Mouse (Mus musculus) liver, embryonic 14.5 days (tissue): Measurements from ENCODE around the gene Lrrc36. TPM values are rescaled to one million over a fixed set of nuclear protein-coding genes. Genes with fewer than 3 reads are reported as not detected.

ENCODE experiments used
- ATAC-seq: fragments of 200-750 bp; cut with Nextera tagmentation; 2 replicates; pipeline ENCODE4 v1.8.0; 2017; ENCODE audit warnings: moderate number of reproducible peaks, mild to moderate bottlenecking, moderate library complexity; ENCODE audit not compliant: insufficient read depth
- DNase-seq, 3 experiments: peaks; one replicate each; pipeline ENCODE4 v3.0.0-alpha.2; 2012 to 2013; ENCODE audit warnings: low read depth in 3 of 3, low spot score in 3 of 3
- H3K27ac ChIP-seq: fragments of 300-500 bp; sonication (generic); 2 replicates; pipeline ENCODE4 v1.5.1; 2014; ENCODE audit warnings: moderate library complexity, mild to moderate bottlenecking, control low read depth, inconsistent platforms
- H3K27me3 ChIP-seq: fragments of 300-500 bp; sonication (generic); 2 replicates; pipeline ENCODE4 v1.6.1; 2014; ENCODE audit warnings: mild to moderate bottlenecking, low read length, moderate library complexity; ENCODE audit not compliant: control insufficient read depth, insufficient read depth
- H3K36me3 ChIP-seq: fragments of 300-500 bp; sonication (generic); replicated peaks from 2 replicates; pipeline ENCODE4 v1.6.1; 2014; ENCODE audit warnings: low read depth; ENCODE audit not compliant: control insufficient read depth, insufficient read depth
- H3K4me1 ChIP-seq, 2 experiments: fragments of 200-500 bp in 1 of 2; fragments of 300-500 bp in 1 of 2; sonication (generic) in 1 of 2; replicated peaks; 2 replicates each; pipeline ENCODE4 v1.6.1; 2012 to 2014; ENCODE audit warnings: antibody characterized with exemption in 1 of 2, inconsistent platforms in 1 of 2, low read length in 1 of 2; ENCODE audit not compliant: control insufficient read depth in 2 of 2, insufficient read depth in 2 of 2
- H3K4me2 ChIP-seq: fragments of 300-500 bp; sonication (generic); 2 replicates; pipeline ENCODE4 v1.6.1; 2014; ENCODE audit warnings: low read depth, mild to moderate bottlenecking, control low read depth, moderate library complexity
- H3K4me3 ChIP-seq, 2 experiments: fragments of 200-500 bp in 1 of 2; fragments of 300-500 bp in 1 of 2; sonication (generic) in 1 of 2; 2 replicates each; pipeline ENCODE4 v1.5.1; 2012 to 2014; ENCODE audit warnings: low read depth in 2 of 2, low read length in 2 of 2, mild to moderate bottlenecking in 2 of 2, control low read depth in 1 of 2, inconsistent platforms in 1 of 2, moderate library complexity in 1 of 2; ENCODE audit not compliant: insufficient read depth in 1 of 2
- H3K9ac ChIP-seq: fragments of 300-500 bp; sonication (generic); replicated peaks from 2 replicates; pipeline ENCODE4 v1.6.1; 2014; ENCODE audit warnings: mild to moderate bottlenecking, control low read depth, moderate library complexity
- H3K9me3 ChIP-seq: fragments of 300-500 bp; sonication (generic); 2 replicates; pipeline ENCODE4 v1.6.1; 2016; ENCODE audit warnings: low read length, mixed read lengths; ENCODE audit not compliant: control insufficient read depth
- CTCF ChIP-seq: IDR thresholded peaks from 2 replicates; pipeline ENCODE4 v1.5.1; 2016; ENCODE audit warnings: antibody characterized with exemption, low read depth, control low read depth
- EP300 ChIP-seq: IDR thresholded peaks from 2 replicates; pipeline ENCODE4 v1.6.1; 2016; ENCODE audit warnings: antibody characterized with exemption, low read depth
- WGBS: fragments of 180-500 bp; shearing (Covaris S2); extraction: QIAGEN DNeasy Blood & Tissue Kit; methylation state at CpG from one replicate; pipeline ENCODE4 v1.1.7; 2014; ENCODE audit not compliant: insufficient replicate concordance; 5-methylcytosine and 5-hydroxymethylcytosine counted together
- polyA plus RNA-seq, 2 experiments: library from polyadenylated mRNA; depleted of rRNA in 1 of 2; stranded (reverse) in 1 of 2; unstranded in 1 of 2; fragments of >200 nt; fragmentation: Nextera tagmentation in 1 of 2; extraction: Ambion mirVana in 1 of 2; gene quantifications; 2 replicates each; pipeline versions ENCODE4 v1.2.1 to v1.2.3; 2012 to 2014

The Lrrc36 gene
- polyA plus RNA-seq, 2 experiments, result 0.08 to 0.09 TPM

- no peaks in the 10 kb centered on the region for H3K36me3 ChIP-seq
- DNase-seq, result no peak
- H3K27ac ChIP-seq, result no peak overlapping the region
- 63% methylated on average over 3 of the region's 3 CpGs for WGBS
- no peak overlapping the region for H3K4me3 ChIP-seq
- TF ChIP-seq CTCF, result no peak
- no peak for TF ChIP-seq EP300
- no peaks in the 10 kb centered on the region for H3K9me3 ChIP-seq
- no peaks in the 10 kb centered on the region for H3K27me3 ChIP-seq
- H3K4me1 ChIP-seq, result peaks cover 0 to 18% of the 10 kb centered on the region in 2 experiments; a peak in 2 of 4 replicates
- no peak overlapping the region for H3K4me2 ChIP-seq
- no peak for ATAC-seq
- no peak overlapping the region for H3K9ac ChIP-seq
Measured at GRCm38 (mm10) chr8:105493495-105493894, 80.1 kb downstream of the Lrrc36 start.

GRCm38 (mm10) chr8:105494566-105494965 is 81.2 kb downstream of the Lrrc36 start:
- Histone ChIP-seq H3K27me3 (no peaks in the 10 kb centered on the region), H3K9ac (no peak overlapping the region), H3K9me3 (no peaks in the 10 kb centered on the region), H3K4me2 (no peak overlapping the region), H3K27ac (no peak overlapping the region), H3K4me1 (peaks cover 0 to 18% of the 10 kb centered on the region in 2 experiments; a peak in 2 of 4 replicates), H3K36me3 (no peaks in the 10 kb centered on the region), H3K4me3 (no peak overlapping the region)
- DNase-seq, result no peak
- TF ChIP-seq CTCF (no peak), EP300 (no peak)
- ATAC-seq, result no peak
- 65% methylated on average over 3 of the region's 3 CpGs for WGBS

- peak overlapping the region in 1 of 2 experiments; percentile 65; a peak in 1 of 4 replicates for H3K4me3 ChIP-seq
- TF ChIP-seq CTCF (no peak), EP300 (no peak)
- H3K36me3 ChIP-seq, result no peaks in the 10 kb centered on the region
- H3K4me2 ChIP-seq, result peak overlapping the region; percentile 84
- DNase-seq, result no peak
- ATAC-seq, result no peak
- H3K27me3 ChIP-seq, result no peaks in the 10 kb centered on the region
- 56% methylated on average over 17 of the region's 17 CpGs for WGBS
- no peak overlapping the region for H3K27ac ChIP-seq
- no peak overlapping the region for H3K9ac ChIP-seq
- peaks cover 0 to 18% of the 10 kb centered on the region in 2 experiments; a peak in 2 of 4 replicates for H3K4me1 ChIP-seq
- H3K9me3 ChIP-seq, result no peaks in the 10 kb centered on the region
Measured at GRCm38 (mm10) chr8:105495350-105496302, 82.3 kb downstream of the Lrrc36 start.

GRCm38 (mm10) chr8:105496439-105497180 is 83.2 kb downstream of the Lrrc36 start, which contains the start of gene Zdhhc1:
Gene Zdhhc1 (minus strand): TSS chr8:105496902.
- Histone ChIP-seq H3K4me1 (peaks cover 0 to 11% of the 10 kb centered on the region in 2 experiments; a peak in 2 of 4 replicates), H3K27ac (no peak within 1 kb of the TSS), H3K4me2 (peak within 1 kb of the TSS; percentile 84), H3K9me3 (no peaks in the 10 kb centered on the region), H3K9ac (peak within 1 kb of the TSS; percentile 43), H3K4me3 (peak within 1 kb of the TSS; percentile 65 to 70), H3K27me3 (no peaks in the 10 kb centered on the region), H3K36me3 (no peaks in the 10 kb centered on the region)
- ATAC-seq, result peak; percentile 85
- 2% methylated on average over 68 of the region's 68 CpGs for WGBS
- DNase-seq, result peak; percentile 25 to 38 (median 38)
- no peak for TF ChIP-seq EP300
- TF ChIP-seq CTCF, result peak; percentile 75
